Comparison of ENCODE assay signal across 9 mouse cellular contexts in the genomic region with DNA sequence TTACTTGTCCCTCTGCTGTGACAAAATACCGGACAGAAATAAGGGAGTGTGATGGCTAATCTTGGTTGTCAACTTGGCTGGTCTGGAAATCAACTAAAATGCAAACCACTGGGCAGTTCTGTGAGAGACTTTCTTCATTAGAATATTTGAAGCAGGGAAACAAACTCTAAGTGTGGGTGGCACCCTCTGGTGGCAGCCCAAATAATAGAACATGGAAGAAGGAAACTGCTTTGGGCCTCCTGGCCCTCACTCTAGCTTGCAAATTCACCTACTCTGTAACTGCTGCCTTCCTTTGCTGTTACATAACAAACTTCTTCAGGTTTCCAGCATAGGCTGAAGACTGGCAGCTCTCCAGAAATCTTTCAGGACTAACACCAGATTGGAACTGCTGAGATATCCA. TPM values are rescaled to one million over a fixed set of nuclear protein-coding genes. Genes with fewer than 3 reads are reported as not detected.
A peak's percentile ranks its signal among the peaks of the same experiment; 100 is the strongest.
DNase-seq lines count a peak whose midpoint lies in the region; ATAC-seq and TF ChIP-seq lines count a peak whose summit lies in the region.
"Had no signal": no experiment of that assay in that cellular context is flagged by ENCODE, and none has a peak within 500 bp of the region (broad histone marks: within the 10 kb centered on the region; RNA-seq: fewer than 3 reads in every experiment).

No protein-coding gene starts in this region.

- peak; percentile 87 for TF ChIP-seq RAD21 in CH12.LX (IDR thresholded peaks at IDR 0.05; ENCODE audit: low read depth, low read length)

- H3K4me2 ChIP-seq in heart, embryonic 12.5 days, result no peak overlapping the region
- H3K4me2 ChIP-seq in CH12.LX (ENCODE audit: insufficient read depth, low read depth, poor library complexity, severe bottlenecking), result no peak overlapping the region
- H3K4me2 ChIP-seq: limb, embryonic 13.5 days had no signal

- H3K79me2 ChIP-seq in CH12.LX (replicated peaks; ENCODE audit: control insufficient read depth, extremely low read depth, insufficient read depth, poor library complexity, severe bottlenecking), result no peaks in the 10 kb centered on the region

- no peaks in the 10 kb centered on the region for H3K36me3 ChIP-seq in heart, embryonic 12.5 days
- H3K36me3 ChIP-seq in CH12.LX (replicated peaks in 1 of 2; ENCODE audit: control insufficient read depth in 1 of 2, insufficient read depth in 1 of 2, low read length in 1 of 2), result no peaks in the 10 kb centered on the region
- H3K36me3 ChIP-seq: limb, embryonic 13.5 days had no signal

- no peak for TF ChIP-seq EP300 in CH12.LX (IDR thresholded peaks at IDR 0.05; ENCODE audit: low read length)

- no peaks in the 10 kb centered on the region for H3K9me3 ChIP-seq in heart, embryonic 12.5 days (replicated peaks)
- peaks cover 3% of the 10 kb centered on the region for H3K9me3 ChIP-seq in CH12.LX (replicated peaks; ENCODE audit: low read length)
- H3K9me3 ChIP-seq: limb, embryonic 13.5 days had no signal

- H3K9ac ChIP-seq in heart, embryonic 12.5 days, result no peak overlapping the region
- H3K9ac ChIP-seq in CH12.LX (ENCODE audit: insufficient read depth, low read depth), result no peak overlapping the region
- H3K9ac ChIP-seq: limb, embryonic 13.5 days had no signal

- H3K27ac ChIP-seq in heart, embryonic 12.5 days (ENCODE audit: poor library complexity, severe bottlenecking), result no peak overlapping the region
- no peak overlapping the region for H3K27ac ChIP-seq in CH12.LX (ENCODE audit: insufficient read depth, low read depth)
- H3K27ac ChIP-seq: limb, embryonic 13.5 days had no signal

- no peak overlapping the region for H3K4me3 ChIP-seq in heart, embryonic 12.5 days
- no peak overlapping the region for H3K4me3 ChIP-seq in CH12.LX (replicated peaks in 1 of 3; ENCODE audit: low read depth in 2 of 3, low read length in 2 of 3, poor library complexity in 1 of 3)
- H3K4me3 ChIP-seq: limb, embryonic 13.5 days had no signal

- ATAC-seq in heart, embryonic 12.5 days (ENCODE audit: insufficient number of reproducible peaks, low FRiP score), result no peak

- peak; percentile 24 for DNase-seq in heart, adult 8-10 months (ENCODE audit: low spot score)
- DNase-seq in CH12.LX (ENCODE audit: extremely low read depth), result peak; percentile 60
- DNase-seq in adrenal gland, postnatal 4 days (ENCODE audit: low spot score in 2 of 2), result peak; percentile 6 to 13
- peak; percentile 52 to 73 for DNase-seq in frontal cortex, postnatal 10 days (ENCODE audit: low spot score in 2 of 2)
- DNase-seq in layer of hippocampus, postnatal 10 days (ENCODE audit: low spot score in 2 of 2), result peak; percentile 78 to 84
- DNase-seq in mesoderm, embryonic 11.5 days (ENCODE audit: low read depth, low spot score), result peak; percentile 48
- DNase-seq in thymus, postnatal 36 days, result peak; percentile 21 to 42

- dilution Hi-C loops in CH12.LX (cut with MboI; ENCODE audit: extremely low pct_ligation_motif_present, extremely low pct_unique_long_range_greater_than_20kb, low sequenced_read_pairs), result no loop called here

- TF ChIP-seq POLR2A in CH12.LX (IDR thresholded peaks at IDR 0.05; ENCODE audit: low read depth, low read length), result no peak

- H3K27me3 ChIP-seq in heart, embryonic 12.5 days (replicated peaks), result peaks cover 5% of the 10 kb centered on the region; the same call in 1 of the 2 replicates
- peaks cover 23% of the 10 kb centered on the region for H3K27me3 ChIP-seq in CH12.LX (replicated peaks)
- H3K27me3 ChIP-seq: limb, embryonic 13.5 days had no signal

- peak; percentile 65 to 95 for TF ChIP-seq CTCF in CH12.LX (conservative IDR thresholded peaks at IDR 0.05 in 1 of 2, IDR thresholded peaks at IDR 0.05 in 1 of 2; ENCODE audit: low read depth in 2 of 2, low read length in 2 of 2)

- WGBS in heart, embryonic 12.5 days, result 31% methylated on average over 1 of the region's 1 CpGs

- no peaks in the 10 kb centered on the region for H3K4me1 ChIP-seq in heart, embryonic 12.5 days (replicated peaks)
- H3K4me1 ChIP-seq in CH12.LX (ENCODE audit: control insufficient read depth in 1 of 2, insufficient read depth in 2 of 2), result peaks cover under 1 to 11% of the 10 kb centered on the region in 2 experiments; a peak in 2 of 4 replicates
- H3K4me1 ChIP-seq: limb, embryonic 13.5 days had no signal

- in situ Hi-C loops in CH12.LX (cut with MboI; ENCODE audit: low pct_ligation_motif_present, low pct_unique_long_range_greater_than_20kb, low sequenced_read_pairs), result loop anchor here (10.0 to 25.0 kb wide), 2 partner anchors 338 to 359 kb away; no protein-coding TSS in a partner anchor

TF ChIP-seq in CH12.LX, 34 proteins besides CTCF, POLR2A, EP300 and RAD21:
- peak; percentile 23; the same call in 1 of the 2 replicates for TF ChIP-seq ZC3H11A (IDR thresholded peaks at IDR 0.05; ENCODE audit: low read depth, low read length)
- TF ChIP-seq JUND (conservative IDR thresholded peaks at IDR 0.05; ENCODE audit: low read depth, low read length), result no peak
- peak; percentile 94 for TF ChIP-seq SMC3 (IDR thresholded peaks at IDR 0.05; ENCODE audit: low read depth, low read length)

RNA-seq across cellular contexts. Expression of a gene that starts 58.7 kb away (rescaled TPM):
- total RNA-seq in heart, adult 8-10 months (2022), result not detected
- 0.37 and 0.83 TPM in 2 replicates for polyA plus RNA-seq in heart, embryonic 12.5 days (2016; fragmentation: Nextera tagmentation; extraction: Ambion mirVana)
- total RNA-seq in CH12.LX (2012; rRNA removed) (not detected in 2 replicates), CH12.LX (2014; rRNA removed) (not detected in 2 replicates)
- polyA plus RNA-seq in CH12.LX (2012; ENCODE audit: insufficient read length, low read depth), result not detected in 2 replicates
- 10 to 100 TPM in 1 of 2 experiments, 1 to 10 TPM in 1; 8.9 to 12.1 TPM for total RNA-seq in adrenal gland, postnatal 4 days (2021)
- 10 to 100 TPM; 73.0 to 74.9 TPM for total RNA-seq in layer of hippocampus, postnatal 10 days (2021)

Comparison
In these comparisons a context has a peak if more than half of its experiments do, and no peak if none do; other contexts are left out.
1. DNase-seq: peak in every context shown above with its lines; median percentile 81 in layer of hippocampus, postnatal 10 days; 62 in frontal cortex, postnatal 10 days; 60 in CH12.LX; 48 in mesoderm, embryonic 11.5 days; 32 in thymus, postnatal 36 days; 24 in heart, adult 8-10 months; 10 in adrenal gland, postnatal 4 days.
2. RNA of a gene that starts 58.7 kb away (total RNA-seq): 73.0 to 74.9 TPM in layer of hippocampus, postnatal 10 days and 8.9 to 12.1 TPM in adrenal gland, postnatal 4 days; not detected in CH12.LX and not detected in heart, adult 8-10 months; every median in the first group is over 4 times any median in the second.